ENCODE assay signal across 9 mouse cellular contexts in the genomic region with DNA sequence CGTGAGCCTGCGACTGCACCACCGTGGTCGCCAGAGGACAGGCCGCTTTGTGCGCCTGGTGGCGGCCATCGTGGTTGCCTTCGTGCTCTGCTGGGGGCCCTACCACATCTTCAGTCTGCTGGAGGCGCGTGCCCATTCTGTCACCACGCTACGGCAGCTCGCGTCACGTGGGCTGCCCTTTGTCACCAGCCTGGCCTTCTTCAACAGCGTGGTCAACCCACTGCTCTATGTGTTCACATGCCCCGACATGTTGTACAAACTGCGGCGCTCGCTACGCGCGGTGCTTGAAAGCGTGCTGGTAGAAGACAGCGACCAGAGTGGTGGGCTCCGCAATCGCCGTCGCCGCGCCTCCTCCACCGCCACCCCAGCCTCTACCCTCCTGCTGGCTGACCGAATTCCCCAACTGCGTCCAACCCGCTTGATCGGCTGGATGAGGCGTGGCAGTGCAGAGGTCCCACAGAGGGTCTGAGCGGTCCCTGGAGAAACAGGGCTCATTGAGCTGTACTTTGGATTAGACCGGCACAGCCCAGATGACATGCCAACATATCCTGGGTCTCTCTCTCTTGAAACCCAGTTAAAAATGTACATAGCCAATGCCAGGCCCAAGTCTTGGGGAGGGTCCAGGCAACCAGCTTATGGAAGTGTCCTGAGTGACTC. TPM values are rescaled to one million over a fixed set of nuclear protein-coding genes. Genes with fewer than 3 reads are reported as not detected.
DNase-seq lines count a peak whose midpoint lies in the region; ATAC-seq and TF ChIP-seq lines count a peak whose summit lies in the region.
"Had no signal": no experiment of that assay in that cellular context is flagged by ENCODE, and none has a peak within 500 bp of the region (broad histone marks: within the 10 kb centered on the region; RNA-seq: fewer than 3 reads in every experiment).

No protein-coding gene starts in this region.

- TF ChIP-seq EP300 in MEL (IDR thresholded peaks at IDR 0.05; ENCODE audit: low read depth in 1 of 2, low read length in 2 of 2), result no peak

- H3K27ac ChIP-seq in heart, embryonic 15.5 days, result no peak overlapping the region
- no peak overlapping the region for H3K27ac ChIP-seq in MEL (ENCODE audit: control insufficient read depth, low read depth, low read length)
- no peak overlapping the region for H3K27ac ChIP-seq in embryonic facial prominence, embryonic 15.5 days (replicated peaks)
- H3K27ac ChIP-seq in limb, embryonic 10.5 days, result peak overlapping the region; percentile 89
- H3K27ac ChIP-seq in neural tube, embryonic 11.5 days (ENCODE audit: low read depth, low read length), result peak overlapping the region; percentile 50; the same call in 1 of the 2 replicates

- peak; percentile 37 for ATAC-seq in heart, embryonic 15.5 days (replicated peaks; ENCODE audit: insufficient number of reproducible peaks, insufficient read depth, low FRiP score, low read depth)
- ATAC-seq in embryonic facial prominence, embryonic 15.5 days (ENCODE audit: insufficient number of reproducible peaks, low FRiP score, low TSS enrichment, low read depth), result peak; percentile 65
- peak; percentile 84 for ATAC-seq in neural tube, embryonic 11.5 days (ENCODE audit: insufficient read depth, low FRiP score, low TSS enrichment)
- ATAC-seq in monocyte, adult 5-6 weeks (replicated peaks; ENCODE audit: insufficient number of reproducible peaks, low FRiP score, low TSS enrichment, poor library complexity, severe bottlenecking), result no peak

- peaks cover 32% of the 10 kb centered on the region for H3K36me3 ChIP-seq in heart, embryonic 15.5 days
- H3K36me3 ChIP-seq in MEL (ENCODE audit: control insufficient read depth in 1 of 2, insufficient read depth in 2 of 2, low read length in 2 of 2), result peaks cover 3 to 21% of the 10 kb centered on the region in 2 experiments; a peak in 3 of 4 replicates
- H3K36me3 ChIP-seq in embryonic facial prominence, embryonic 15.5 days, result peaks cover 41% of the 10 kb centered on the region
- H3K36me3 ChIP-seq in limb, embryonic 10.5 days, result peaks cover 44% of the 10 kb centered on the region
- peaks cover 11% of the 10 kb centered on the region for H3K36me3 ChIP-seq in neural tube, embryonic 11.5 days (ENCODE audit: control insufficient read depth, insufficient read depth, low read length)

- H3K4me3 ChIP-seq in heart, embryonic 15.5 days, result peak overlapping the region; percentile 40
- no peak overlapping the region for H3K4me3 ChIP-seq in MEL (ENCODE audit: control insufficient read depth in 1 of 2, insufficient read depth in 1 of 2, low read depth in 2 of 2, low read length in 2 of 2)
- peak overlapping the region; percentile 45 for H3K4me3 ChIP-seq in embryonic facial prominence, embryonic 15.5 days (replicated peaks)
- H3K4me3 ChIP-seq in limb, embryonic 10.5 days, result peak overlapping the region; percentile 55
- H3K4me3 ChIP-seq in neural tube, embryonic 11.5 days (ENCODE audit: low read depth, low read length), result peak overlapping the region; percentile 31

- TF ChIP-seq RAD21 in MEL (IDR thresholded peaks at IDR 0.05; ENCODE audit: low read depth, low read length), result no peak

- no peak for DNase-seq in heart, adult 18-20 months
- DNase-seq in MEL (ENCODE audit: low read depth, low spot score), result no peak
- peak; percentile 74 for DNase-seq in limb, embryonic 10.5 days (ENCODE audit: low spot score)
- peak; percentile 74 for DNase-seq in neural tube, embryonic 11.5 days (ENCODE audit: low spot score)
- DNase-seq in thymus, postnatal 25 days, result no peak

- no peaks in the 10 kb centered on the region for H3K9me3 ChIP-seq in heart, embryonic 15.5 days (replicated peaks)
- no peaks in the 10 kb centered on the region for H3K9me3 ChIP-seq in MEL (replicated peaks; ENCODE audit: insufficient read depth, low read length)
- no peaks in the 10 kb centered on the region for H3K9me3 ChIP-seq in embryonic facial prominence, embryonic 15.5 days (replicated peaks)
- H3K9me3 ChIP-seq in limb, embryonic 10.5 days (replicated peaks), result no peaks in the 10 kb centered on the region
- no peaks in the 10 kb centered on the region for H3K9me3 ChIP-seq in neural tube, embryonic 11.5 days (ENCODE audit: control insufficient read depth, low read length)

- H3K9ac ChIP-seq in heart, embryonic 15.5 days, result peak overlapping the region; percentile 38
- no peak overlapping the region for H3K9ac ChIP-seq in MEL (ENCODE audit: control insufficient read depth, low read depth, low read length, poor library complexity, severe bottlenecking)
- peak overlapping the region; percentile 33 for H3K9ac ChIP-seq in embryonic facial prominence, embryonic 15.5 days
- peak overlapping the region; percentile 66 for H3K9ac ChIP-seq in neural tube, embryonic 11.5 days (ENCODE audit: low read length)

- no peak for TF ChIP-seq CTCF in MEL (IDR thresholded peaks at IDR 0.05 in 2 of 3, conservative IDR thresholded peaks at IDR 0.05 in 1 of 3; ENCODE audit: control insufficient read depth in 1 of 3, insufficient read depth in 1 of 3, low read depth in 2 of 3, low read length in 3 of 3, poor library complexity in 1 of 3, severe bottlenecking in 1 of 3)

- TF ChIP-seq POLR2A in MEL (IDR thresholded peaks at IDR 0.05; ENCODE audit: control insufficient read depth in 1 of 2, insufficient read depth in 1 of 2, low read depth in 1 of 2, low read length in 2 of 2, poor library complexity in 1 of 2), result no peak; a peak in 1 of 4 replicates

- 10% methylated on average over 40 of the region's 40 CpGs for WGBS in heart, embryonic 15.5 days
- 4% methylated on average over 40 of the region's 40 CpGs for WGBS in embryonic facial prominence, embryonic 15.5 days
- WGBS in limb, embryonic 10.5 days, result 4% methylated on average over 40 of the region's 40 CpGs
- WGBS in neural tube, embryonic 11.5 days, result 1% methylated on average over 40 of the region's 40 CpGs

- H3K4me2 ChIP-seq in heart, embryonic 15.5 days, result peak overlapping the region; percentile 75
- H3K4me2 ChIP-seq in embryonic facial prominence, embryonic 15.5 days (replicated peaks), result peak overlapping the region; percentile 91
- peak overlapping the region; percentile 75 for H3K4me2 ChIP-seq in neural tube, embryonic 11.5 days (ENCODE audit: low read depth)

- H3K4me1 ChIP-seq in heart, embryonic 15.5 days (replicated peaks), result peaks cover 24% of the 10 kb centered on the region
- peaks cover 10 to 27% of the 10 kb centered on the region in 2 experiments for H3K4me1 ChIP-seq in MEL (ENCODE audit: control insufficient read depth in 1 of 2, insufficient read depth in 2 of 2, low read length in 2 of 2)
- peaks cover 14% of the 10 kb centered on the region for H3K4me1 ChIP-seq in embryonic facial prominence, embryonic 15.5 days
- H3K4me1 ChIP-seq in limb, embryonic 10.5 days, result peaks cover 14% of the 10 kb centered on the region
- no peaks in the 10 kb centered on the region; the same call in 1 of the 2 replicates for H3K4me1 ChIP-seq in neural tube, embryonic 11.5 days (ENCODE audit: control insufficient read depth, insufficient read depth, low read length)

- peaks cover 7% of the 10 kb centered on the region; the same call in 1 of the 2 replicates for H3K27me3 ChIP-seq in heart, embryonic 15.5 days
- no peaks in the 10 kb centered on the region for H3K27me3 ChIP-seq in MEL (ENCODE audit: control insufficient read depth in 1 of 2, insufficient read depth in 2 of 2, low read length in 2 of 2)
- H3K27me3 ChIP-seq in embryonic facial prominence, embryonic 15.5 days, result no peaks in the 10 kb centered on the region
- H3K27me3 ChIP-seq in limb, embryonic 10.5 days (ENCODE audit: low read depth, poor library complexity, severe bottlenecking), result no peaks in the 10 kb centered on the region
- no peaks in the 10 kb centered on the region for H3K27me3 ChIP-seq in neural tube, embryonic 11.5 days (ENCODE audit: control insufficient read depth, insufficient read depth, low read length)

- H3K79me2 ChIP-seq in MEL (ENCODE audit: control insufficient read depth, insufficient read depth, low read length, poor library complexity), result peaks cover 3% of the 10 kb centered on the region

RNA-seq across cellular contexts. Expression of a gene that starts 4.0 kb away (rescaled TPM):
- 0.06 and 0.25 TPM in 2 replicates for polyA plus RNA-seq in heart, embryonic 15.5 days (2015; fragmentation: Nextera tagmentation; extraction: Ambion mirVana)
- not detected for total RNA-seq in heart, adult 18-20 months (2021)
- 0.33 and 0.46 TPM in 2 replicates for total RNA-seq in MEL (2012; rRNA removed)
- under 1 TPM in 1 of 2 experiments, not detected in 1; 0.31 TPM for polyA plus RNA-seq in MEL (2012; ENCODE audit: insufficient read depth in 1 of 2, insufficient read length in 2 of 2, low read depth in 1 of 2, low replicate concordance in 2 of 2, missing spikeins in 1 of 2)
- 0.07 and 0.08 TPM in 2 replicates for polyA plus RNA-seq in embryonic facial prominence, embryonic 15.5 days (2015; fragmentation: Nextera tagmentation; extraction: Ambion mirVana)
- 0.08 TPM in 2 replicates for polyA plus RNA-seq in limb, embryonic 10.5 days (2016; fragmentation: Nextera tagmentation; extraction: Ambion mirVana)
- not detected in 2 replicates for polyA plus RNA-seq in neural tube, embryonic 11.5 days (2014; fragmentation: Nextera tagmentation; extraction: Ambion mirVana)
- 0.75 to 1.6 TPM in 2 of 3 replicates, not detected in the other for total RNA-seq in monocyte, adult 5-6 weeks (2017)

RNA-seq across cellular contexts. Expression of a gene that starts 8.1 kb away (rescaled TPM):
- polyA plus RNA-seq in heart, embryonic 15.5 days (2015; fragmentation: Nextera tagmentation; extraction: Ambion mirVana), result 15.3 and 17.0 TPM in 2 replicates
- 1 to 10 TPM; 6.5 TPM for total RNA-seq in heart, adult 18-20 months (2021)
- total RNA-seq in MEL (2012; rRNA removed), result 20.2 and 29.5 TPM in 2 replicates
- 10 to 100 TPM in 1 of 2 experiments, not detected in 1; 50.9 TPM for polyA plus RNA-seq in MEL (2012; ENCODE audit: insufficient read depth in 1 of 2, insufficient read length in 2 of 2, low read depth in 1 of 2, low replicate concordance in 2 of 2, missing spikeins in 1 of 2)
- 26.3 and 27.3 TPM in 2 replicates for polyA plus RNA-seq in embryonic facial prominence, embryonic 15.5 days (2015; fragmentation: Nextera tagmentation; extraction: Ambion mirVana)
- 46.8 and 62.9 TPM in 2 replicates for polyA plus RNA-seq in limb, embryonic 10.5 days (2016; fragmentation: Nextera tagmentation; extraction: Ambion mirVana)
- 23.4 and 24.1 TPM in 2 replicates for polyA plus RNA-seq in neural tube, embryonic 11.5 days (2014; fragmentation: Nextera tagmentation; extraction: Ambion mirVana)
- 15.3 to 26.6 TPM (median 16.1 TPM) in 3 replicates for total RNA-seq in monocyte, adult 5-6 weeks (2017)

RNA-seq across cellular contexts. Expression of a gene that starts 20.5 kb away (rescaled TPM):
- not detected in 2 replicates for polyA plus RNA-seq in heart, embryonic 15.5 days (2015; fragmentation: Nextera tagmentation; extraction: Ambion mirVana)
- not detected for total RNA-seq in heart, adult 18-20 months (2021)
- total RNA-seq in MEL (2012; rRNA removed), result not detected in 2 replicates
- not detected for polyA plus RNA-seq in MEL (2012; ENCODE audit: insufficient read depth in 1 of 2, insufficient read length in 2 of 2, low read depth in 1 of 2, low replicate concordance in 2 of 2, missing spikeins in 1 of 2)
- not detected in 2 replicates for polyA plus RNA-seq in embryonic facial prominence, embryonic 15.5 days (2015; fragmentation: Nextera tagmentation; extraction: Ambion mirVana)
- polyA plus RNA-seq in limb, embryonic 10.5 days (2016; fragmentation: Nextera tagmentation; extraction: Ambion mirVana), result not detected in 2 replicates
- not detected in 2 replicates for polyA plus RNA-seq in neural tube, embryonic 11.5 days (2014; fragmentation: Nextera tagmentation; extraction: Ambion mirVana)
- not detected in 3 replicates for total RNA-seq in monocyte, adult 5-6 weeks (2017)
- total RNA-seq: left cerebral cortex, postnatal 14 days had no signal

RNA-seq across cellular contexts. Expression of a gene that starts 33.5 kb away (rescaled TPM):
- polyA plus RNA-seq in heart, embryonic 15.5 days (2015; fragmentation: Nextera tagmentation; extraction: Ambion mirVana), result not detected in 2 replicates
- not detected for total RNA-seq in heart, adult 18-20 months (2021)
- total RNA-seq in MEL (2012; rRNA removed), result not detected in 2 replicates
- polyA plus RNA-seq in MEL (2012; ENCODE audit: insufficient read depth in 1 of 2, insufficient read length in 2 of 2, low read depth in 1 of 2, low replicate concordance in 2 of 2, missing spikeins in 1 of 2), result not detected
- 0.32 and 1.1 TPM in 2 replicates for polyA plus RNA-seq in embryonic facial prominence, embryonic 15.5 days (2015; fragmentation: Nextera tagmentation; extraction: Ambion mirVana)
- polyA plus RNA-seq in limb, embryonic 10.5 days (2016; fragmentation: Nextera tagmentation; extraction: Ambion mirVana), result not detected in 2 replicates
- not detected in 2 replicates for polyA plus RNA-seq in neural tube, embryonic 11.5 days (2014; fragmentation: Nextera tagmentation; extraction: Ambion mirVana)
- not detected in 3 replicates for total RNA-seq in monocyte, adult 5-6 weeks (2017)
- total RNA-seq: left cerebral cortex, postnatal 14 days had no signal

RNA-seq across cellular contexts. Expression of a gene that starts 45.9 kb away (rescaled TPM):
- 29.4 and 31.2 TPM in 2 replicates for polyA plus RNA-seq in heart, embryonic 15.5 days (2015; fragmentation: Nextera tagmentation; extraction: Ambion mirVana)
- 100 to 1,000 TPM; 237 to 251 TPM for total RNA-seq in heart, adult 18-20 months (2021)
- 154 and 158 TPM in 2 replicates for total RNA-seq in MEL (2012; rRNA removed)
- polyA plus RNA-seq in MEL (2012; ENCODE audit: insufficient read depth in 1 of 2, insufficient read length in 2 of 2, low read depth in 1 of 2, low replicate concordance in 2 of 2, missing spikeins in 1 of 2), result 100 to 1,000 TPM; 128 to 363 TPM
- 45.2 and 49.4 TPM in 2 replicates for polyA plus RNA-seq in embryonic facial prominence, embryonic 15.5 days (2015; fragmentation: Nextera tagmentation; extraction: Ambion mirVana)
- polyA plus RNA-seq in limb, embryonic 10.5 days (2016; fragmentation: Nextera tagmentation; extraction: Ambion mirVana), result 47.2 and 51.5 TPM in 2 replicates
- 47.3 and 56.8 TPM in 2 replicates for polyA plus RNA-seq in neural tube, embryonic 11.5 days (2014; fragmentation: Nextera tagmentation; extraction: Ambion mirVana)
- 74.0 to 103 TPM (median 96.6 TPM) in 3 replicates for total RNA-seq in monocyte, adult 5-6 weeks (2017)

Comparison
In these comparisons a context has a peak if more than half of its experiments do, and no peak if none do; other contexts are left out.
1. H3K27ac ChIP-seq: peak in limb, embryonic 10.5 days (single experiment) and neural tube, embryonic 11.5 days (single experiment); none in heart, embryonic 15.5 days (single experiment), MEL (single experiment) and embryonic facial prominence, embryonic 15.5 days (single experiment).
2. H3K4me3 ChIP-seq: peak in heart, embryonic 15.5 days (single experiment), embryonic facial prominence, embryonic 15.5 days (single experiment), limb, embryonic 10.5 days (single experiment) and neural tube, embryonic 11.5 days (single experiment); none in MEL (0 of 2).
3. DNase-seq: peak in limb, embryonic 10.5 days (single experiment) and neural tube, embryonic 11.5 days (single experiment); none in heart, adult 18-20 months (0 of 2), MEL (single experiment) and thymus, postnatal 25 days (single experiment).
4. Peak in every context shown above with its lines, with median percentiles within 50 percentile points of each other: H3K4me2 ChIP-seq.